Mouse (Mus musculus): ENCODE data around the gene Fstl3.

DNA sequence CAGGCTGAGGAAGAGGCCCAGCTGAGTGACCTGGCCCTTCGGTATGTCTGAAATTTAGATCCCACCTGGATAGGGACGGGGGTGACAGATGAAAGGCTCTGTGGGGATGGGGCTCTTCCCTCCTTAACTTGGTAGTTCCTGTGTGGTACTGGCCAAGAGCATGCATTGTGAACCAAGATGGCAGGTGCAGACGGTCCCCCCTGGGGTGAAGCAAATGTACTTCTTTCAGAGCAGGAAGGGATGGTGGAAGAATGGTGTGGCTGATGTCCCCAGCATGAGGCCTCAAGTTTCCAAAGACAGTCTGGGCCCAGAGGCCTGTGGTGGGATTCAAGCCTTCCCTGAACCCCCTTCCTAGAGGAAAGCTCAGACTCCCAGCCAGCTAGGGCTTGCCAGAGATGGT, 21.2 kb upstream of the Fstl3 start:
- TF ChIP-seq CTCF (IDR thresholded peaks at IDR 0.05; ENCODE audit: low read depth, low read length) (no peak), POLR2A (IDR thresholded peaks at IDR 0.05; ENCODE audit: borderline replicate concordance, low read depth, low read length) (no peak)
